Mouse (Mus musculus) heart, adult 8-10 months (tissue): ENCODE results near the gene Hrh1. TPM values are rescaled to one million over a fixed set of nuclear protein-coding genes. Genes with fewer than 3 reads are reported as not detected.
"Not testable (repeated sequence)": the region's sequence is repeated elsewhere in the genome, so short reads cannot be mapped to it uniquely, and the experiment has no call there.

ENCODE experiments used
- DNase-seq: peaks from one replicate; pipeline ENCODE4 v3.0.0; 2022; ENCODE audit warnings: low spot score
- total RNA-seq, 4 experiments: library from RNA; stranded (reverse); gene quantifications; 2 replicates each; pipeline ENCODE4 v1.2.4; 2022

Gene Hrh1
- total RNA-seq, 4 experiments from 2014 or later = 0.31 to 0.69 (median 0.49) TPM

DNA sequence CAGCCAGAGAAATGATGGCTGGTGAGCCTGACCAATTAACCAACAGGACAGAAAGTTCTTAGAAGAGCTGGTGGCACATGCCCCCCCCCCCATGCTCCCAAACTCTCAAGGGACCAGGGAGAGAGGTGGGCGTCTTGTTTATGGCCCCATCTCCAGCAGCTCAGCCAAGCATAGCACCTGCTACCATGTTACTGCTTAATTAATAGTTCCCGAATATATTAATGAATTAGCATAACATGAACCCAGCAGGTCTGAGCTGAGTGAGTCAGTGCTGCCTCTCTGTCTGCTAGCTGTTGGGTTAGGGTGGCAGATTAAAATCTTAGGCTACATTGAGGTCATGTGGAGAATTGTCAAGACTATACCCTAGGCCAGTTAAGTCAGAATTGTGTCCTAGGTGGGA, 62.2 kb downstream of the Hrh1 start:
- DNase-seq = no peak

DNA sequence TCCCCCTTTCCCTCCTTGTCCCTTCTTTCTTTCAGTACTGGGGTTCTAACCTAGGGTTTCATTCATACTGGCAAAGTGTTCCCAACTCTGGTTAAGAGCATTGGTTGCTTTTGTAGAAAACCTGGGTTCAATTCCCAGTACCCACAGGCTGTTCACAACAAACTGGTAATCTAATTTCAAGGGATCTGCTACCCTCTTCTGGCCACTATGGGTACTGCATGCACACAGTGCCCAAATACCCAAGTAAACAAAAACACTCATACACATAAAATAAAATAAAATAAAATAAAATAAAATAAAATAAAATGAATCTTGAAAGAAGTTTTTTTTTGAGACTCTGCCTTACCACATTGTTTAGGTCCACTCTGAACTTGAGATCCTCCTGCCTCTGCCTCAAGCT, 63.8 kb downstream of the Hrh1 start:
- no peak for DNase-seq

DNA sequence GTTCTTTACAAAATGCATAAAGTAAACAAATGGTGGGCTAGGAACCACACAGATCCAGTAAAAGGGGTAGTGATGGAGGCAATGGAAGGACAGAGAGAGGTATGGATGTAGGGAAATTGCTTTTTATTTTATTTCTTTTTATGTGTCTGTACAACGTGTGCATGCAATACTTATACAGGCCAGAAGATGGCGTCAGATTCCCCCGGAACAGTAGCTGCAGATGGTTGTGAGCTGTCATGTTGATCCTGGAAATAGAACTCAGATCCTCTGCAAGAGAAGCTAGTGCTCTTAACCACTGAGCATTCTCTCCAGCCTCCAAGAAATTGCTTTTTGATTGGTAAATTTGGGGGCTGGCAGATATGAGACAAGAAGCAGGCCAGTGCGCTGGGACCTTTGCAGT, 65.0 kb downstream of the Hrh1 start:
- DNase-seq = peak; percentile 19

DNA sequence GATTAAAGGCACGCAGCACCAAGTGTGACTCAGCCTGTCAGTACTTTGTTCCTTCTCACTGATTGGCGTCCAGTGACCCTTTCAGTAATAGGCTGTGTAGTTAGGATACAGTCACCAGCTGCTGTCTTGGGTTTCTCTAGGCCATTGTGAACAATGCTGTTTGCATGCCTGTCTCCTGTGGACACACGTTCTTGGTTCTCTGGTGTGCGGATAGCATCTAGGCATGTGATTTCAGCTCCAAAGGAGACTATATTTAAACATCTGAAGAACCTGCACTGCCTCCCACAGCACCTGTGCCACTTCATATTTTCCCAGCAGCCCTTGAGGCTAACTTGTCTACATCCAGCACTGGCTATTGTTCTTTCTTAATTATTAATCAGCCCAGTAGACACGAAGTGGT, 75.8 kb downstream of the Hrh1 start:
- no peak for DNase-seq

DNA sequence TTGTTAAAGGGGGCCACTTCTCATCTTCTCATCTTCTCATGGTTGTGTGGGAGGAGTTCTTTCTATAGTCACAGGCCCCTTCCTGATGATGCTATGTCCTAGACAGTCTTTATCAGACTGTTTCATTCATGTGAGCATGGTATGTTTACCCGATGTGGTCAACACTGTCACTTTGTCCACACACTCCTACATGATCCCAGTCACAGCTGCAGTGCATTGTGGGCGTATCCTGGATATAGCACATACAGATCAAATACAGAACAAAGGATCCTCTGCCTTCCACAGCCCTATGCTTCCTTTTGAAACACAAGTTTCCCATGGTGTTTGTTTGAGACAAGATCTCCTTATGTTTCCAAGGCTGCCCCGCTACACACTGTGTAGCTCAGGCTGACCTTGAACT, 76.3 kb downstream of the Hrh1 start:
- DNase-seq = no peak

DNA sequence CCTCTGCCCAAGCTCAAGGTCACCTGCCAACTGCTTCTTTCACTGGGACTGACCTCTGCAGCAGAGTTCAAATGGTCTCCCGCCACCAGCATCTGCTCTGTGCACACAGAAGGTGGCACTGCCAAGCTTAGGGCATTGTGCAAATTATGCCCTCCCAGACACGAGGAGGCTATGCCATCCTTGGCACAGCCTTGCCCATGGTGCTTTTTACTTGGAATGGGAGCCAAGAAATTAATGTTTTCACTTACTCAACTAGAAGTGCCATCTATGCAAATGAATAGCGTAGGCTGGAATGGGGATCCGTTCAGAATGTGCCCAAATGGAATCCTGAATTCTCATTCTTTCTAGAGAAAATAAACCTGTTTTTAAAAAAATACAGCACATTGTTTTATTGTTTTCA, 77.2 kb downstream of the Hrh1 start:
- no peak for DNase-seq

DNA sequence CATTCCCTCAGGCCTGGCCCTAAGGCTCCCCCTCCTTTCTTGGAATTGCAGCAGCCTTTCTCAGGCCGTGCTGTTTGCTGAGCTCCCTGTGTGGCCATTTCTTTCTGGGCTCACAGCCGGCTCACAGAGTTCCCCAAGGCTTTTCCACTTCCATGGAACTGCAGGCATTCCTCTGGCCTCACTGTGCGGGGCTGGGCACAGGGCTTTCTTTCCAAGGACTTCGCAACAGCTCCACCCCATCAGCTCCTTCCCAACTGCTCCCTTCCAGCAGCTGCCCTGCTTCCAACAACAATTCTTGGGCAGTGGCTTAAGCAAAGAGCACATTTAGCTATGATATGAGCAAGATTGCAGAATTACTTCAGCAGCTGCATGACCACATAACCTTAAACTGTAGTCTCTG, 81.0 kb downstream of the Hrh1 start:
- peak; percentile 65 for DNase-seq

DNA sequence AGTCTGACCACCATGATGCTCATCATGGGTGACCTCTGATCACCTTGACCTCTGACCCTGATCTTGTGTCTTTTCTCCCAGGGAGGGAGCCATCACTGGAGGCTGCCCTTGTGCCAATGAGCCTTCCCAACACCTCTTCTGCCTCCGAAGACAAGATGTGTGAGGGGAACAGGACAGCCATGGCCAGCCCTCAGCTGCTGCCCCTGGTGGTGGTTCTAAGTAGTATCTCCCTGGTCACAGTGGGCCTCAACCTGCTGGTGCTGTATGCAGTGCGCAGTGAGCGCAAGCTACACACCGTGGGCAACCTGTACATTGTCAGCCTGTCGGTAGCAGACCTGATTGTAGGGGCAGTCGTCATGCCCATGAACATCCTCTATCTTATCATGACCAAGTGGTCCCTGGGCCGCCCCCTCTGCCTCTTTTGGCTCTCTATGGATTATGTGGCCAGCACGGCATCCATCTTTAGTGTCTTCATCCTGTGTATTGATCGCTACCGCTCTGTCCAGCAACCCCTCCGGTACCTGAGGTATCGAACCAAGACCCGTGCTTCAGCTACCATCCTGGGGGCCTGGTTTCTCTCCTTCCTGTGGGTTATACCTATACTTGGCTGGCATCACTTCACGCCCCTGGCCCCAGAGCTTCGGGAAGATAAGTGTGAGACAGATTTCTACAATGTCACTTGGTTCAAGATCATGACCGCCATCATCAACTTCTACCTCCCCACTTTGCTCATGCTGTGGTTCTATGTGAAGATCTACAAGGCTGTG, 82.1 kb downstream of the Hrh1 start:
- no peak for DNase-seq

DNA sequence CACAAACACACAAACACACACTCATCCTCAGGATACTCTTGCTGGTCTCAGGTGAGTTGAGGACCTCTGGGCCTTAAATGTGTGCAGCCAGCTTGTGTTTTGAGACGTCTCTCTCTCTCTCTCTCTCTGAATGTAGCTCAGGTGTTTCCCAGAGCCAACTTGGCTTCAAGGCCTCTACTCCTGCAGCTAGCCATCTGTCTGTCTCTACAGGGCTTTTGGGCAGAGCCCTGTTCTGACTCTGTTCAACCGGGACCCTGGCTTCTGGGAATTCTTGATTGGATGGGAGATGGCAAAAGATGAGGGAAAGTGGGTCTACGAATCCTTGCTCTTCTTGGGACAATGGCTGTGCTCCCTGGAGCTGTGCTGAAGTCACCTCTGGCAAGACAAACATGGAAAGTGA, 91.6 kb downstream of the Hrh1 start:
- no peak for DNase-seq

DNA sequence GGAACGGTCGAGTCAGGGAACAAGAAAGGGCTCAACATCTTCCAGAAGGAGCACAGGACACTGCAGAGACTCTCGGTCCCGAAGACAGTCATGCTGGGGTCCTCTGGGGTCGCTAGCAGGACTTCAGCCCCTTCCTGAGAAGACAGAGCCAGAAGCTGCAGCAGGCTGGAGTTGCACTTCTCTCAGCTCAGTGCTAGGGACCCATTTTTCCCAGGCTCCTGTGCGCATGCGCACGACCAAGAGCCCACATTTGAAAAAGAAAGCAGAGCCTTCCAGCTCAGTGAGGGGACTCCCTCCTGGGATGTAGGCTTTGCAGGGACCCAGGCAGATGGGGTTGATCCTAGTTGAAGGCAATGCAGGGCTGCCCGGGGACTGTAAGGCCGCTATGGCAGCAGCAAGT, 94.9 kb downstream of the Hrh1 start:
- not testable (repeated sequence) for DNase-seq

DNA sequence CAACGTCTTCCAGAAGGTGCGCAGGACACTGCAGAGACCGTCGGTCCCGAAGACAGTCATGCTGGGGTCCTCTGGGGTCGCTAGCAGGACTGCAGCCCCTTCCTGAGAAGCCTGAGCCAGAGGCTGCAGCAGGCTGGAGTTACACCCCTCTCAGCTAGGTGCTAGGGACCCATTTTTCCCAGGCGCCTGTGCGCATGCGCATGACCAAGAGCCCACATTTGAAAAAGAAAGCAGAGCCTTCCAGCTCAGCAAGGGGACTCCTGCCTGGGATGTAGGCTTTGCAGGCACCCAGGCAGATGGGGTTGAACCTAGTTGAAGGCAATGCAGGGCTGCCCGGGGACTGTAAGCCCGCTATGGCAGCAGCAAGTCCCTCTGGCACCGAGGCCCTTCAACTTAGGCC, 97.3 kb downstream of the Hrh1 start:
- not testable (repeated sequence) for DNase-seq

DNA sequence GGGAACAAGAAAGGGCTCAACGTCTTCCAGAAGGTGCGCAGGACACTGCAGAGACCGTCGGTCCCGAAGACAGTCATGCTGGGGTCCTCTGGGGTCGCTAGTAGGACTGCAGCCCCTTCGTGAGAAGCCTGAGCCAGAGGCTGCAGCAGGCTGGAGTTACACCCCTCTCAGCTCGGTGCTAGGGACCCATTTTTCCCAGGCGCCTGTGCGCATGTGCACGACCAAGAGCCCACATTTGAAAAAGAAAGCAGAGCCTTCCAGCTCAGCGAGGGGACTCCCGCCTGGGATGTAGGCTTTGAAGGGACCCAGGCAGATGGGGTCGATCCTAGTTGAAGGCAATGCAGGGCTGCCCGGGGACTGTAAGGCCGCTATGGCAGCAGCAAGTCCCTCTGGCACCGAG, 116.3 kb downstream of the Hrh1 start:
- not testable (repeated sequence) for DNase-seq

DNA sequence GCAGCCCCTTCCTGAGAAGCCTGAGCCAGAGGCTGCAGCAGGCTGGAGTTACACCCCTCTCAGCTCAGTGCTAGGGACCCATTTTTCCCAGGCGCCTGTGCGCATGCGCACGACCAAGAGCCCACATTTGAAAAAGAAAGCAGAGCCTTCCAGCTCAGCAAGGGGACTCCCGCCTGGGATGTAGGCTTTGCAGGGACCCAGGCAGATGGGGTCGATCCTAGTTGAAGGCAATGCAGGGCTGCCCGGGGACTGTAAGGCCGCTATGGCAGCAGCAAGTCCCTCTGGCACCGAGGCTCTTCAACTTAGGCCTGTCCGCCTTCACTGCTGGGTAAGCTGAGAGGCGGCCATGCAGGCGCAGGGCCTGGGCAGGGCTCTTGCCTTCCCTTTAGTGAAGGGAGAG, 131.0 kb downstream of the Hrh1 start:
- peak; percentile 28 for DNase-seq

Other genes with a start within 250 kb of the Hrh1 start
- gene Slc6a1, start 115.3 kb upstream of the Hrh1 start, total RNA-seq = under 1 TPM in 3 of 4 experiments, not detected in 1; 0.06 to 0.12 (median 0.11) TPM
- gene Atg7, start 245.2 kb downstream of the Hrh1 start, total RNA-seq = 10 to 100 TPM; 11.5 to 13.1 (median 12.2) TPM